Mouse (Mus musculus) adrenal gland, postnatal 4 days (tissue): ENCODE data around the gene Agpat2. TPM values are rescaled to one million over a fixed set of nuclear protein-coding genes. Genes with fewer than 3 reads are reported as not detected.

ENCODE experiments used
- DNase-seq, 2 experiments: peaks; one replicate each; pipeline ENCODE4 v3.0.0; 2021 to 2022; ENCODE audit warnings: low spot score in 2 of 2, mixed read lengths in 2 of 2
- microRNA-seq: library from miRNA; unstranded; fragments of <30 nt; microRNA quantifications from one replicate; pipeline ENCODE4 v1.2.0, GENCODE M21; 2021
- total RNA-seq, 2 experiments: library from RNA; stranded (reverse); gene quantifications; 2 replicates each; pipeline ENCODE4 v1.2.3; 2021

Agpat2 gene
- total RNA-seq, 2 experiments from 2014 or later: 121 to 156 TPM

DNA sequence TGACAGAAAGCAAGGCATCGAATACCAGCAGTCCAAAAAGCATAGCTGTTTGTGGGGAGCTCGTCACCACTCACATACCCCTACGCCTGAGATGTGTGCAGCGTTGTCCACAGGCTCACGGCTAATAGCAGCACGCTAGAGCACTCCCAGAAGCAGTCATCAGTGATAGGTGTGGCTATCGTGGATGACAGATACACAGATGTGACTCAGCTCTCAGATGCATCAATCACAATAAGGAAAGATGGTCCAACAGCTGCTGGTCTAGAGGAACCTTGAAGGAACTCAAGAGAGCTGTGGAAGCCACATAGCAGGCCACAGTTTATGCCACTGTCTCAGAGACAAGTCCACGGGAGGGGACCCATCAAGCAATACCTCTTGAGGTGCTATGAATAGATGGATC lies 60.4 kb downstream of the Agpat2 start:
- DNase-seq: no peak

DNA sequence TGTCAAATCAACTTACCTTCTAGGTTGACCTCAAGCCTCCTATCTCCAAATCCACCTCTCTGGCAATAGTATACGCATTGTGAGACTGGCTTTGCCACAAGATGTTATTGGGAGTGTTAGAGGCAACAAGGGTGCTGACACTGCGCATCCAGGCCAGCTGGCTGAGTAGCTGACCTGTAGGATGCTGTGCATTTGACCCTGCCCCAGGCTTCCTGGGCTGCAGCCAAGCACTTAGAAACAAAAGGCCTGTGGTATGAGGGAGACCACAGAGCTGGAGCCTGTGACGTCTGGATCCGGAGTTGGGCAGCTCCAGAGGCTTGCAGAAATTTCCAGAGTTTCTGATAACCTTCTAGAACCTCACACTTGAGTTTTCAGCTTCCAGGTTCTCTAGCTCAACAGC lies 61.1 kb downstream of the Agpat2 start:
- DNase-seq: no peak

Small RNA genes within 50 kb of the gene (microRNA-seq; reads per million reads assigned to microRNA genes)
- 2.9 reads per million, percentile 5 among the genes with 10 or more reads in this experiment for gene Mir126a
- not detected for gene Mir126b

Other genes with a start within 250 kb of the Agpat2 start
- gene Card9, start 243.5 kb downstream of the Agpat2 start, total RNA-seq: 1 to 10 TPM; 1.1 to 1.2 TPM
- gene Snapc4, start 223.8 kb downstream of the Agpat2 start, total RNA-seq: 10 to 100 TPM; 57.3 to 58.7 TPM
- gene Entr1, start 215.1 kb downstream of the Agpat2 start, total RNA-seq: 10 to 100 TPM; 88.3 to 93.8 TPM
- 100 to 1,000 TPM; 145 TPM for gene Pmpca, start 215.1 kb downstream of the Agpat2 start, total RNA-seq
- gene Inpp5e, start 195.2 kb downstream of the Agpat2 start, total RNA-seq: 10 to 100 TPM; 32.3 to 35.8 TPM
- gene Sec16a, start 159.2 kb downstream of the Agpat2 start, total RNA-seq: 10 to 100 TPM; 53.7 to 58.6 TPM
- gene Notch1, start 87.8 kb downstream of the Agpat2 start, total RNA-seq: 10 to 100 TPM; 35.1 to 48.7 TPM
- gene Egfl7, start 24.4 kb downstream of the Agpat2 start, total RNA-seq: 100 to 1,000 TPM; 265 to 295 TPM
- gene Gm20532, start 17.8 kb downstream of the Agpat2 start, total RNA-seq: not detected
- gene Fam69b, start 24.0 kb upstream of the Agpat2 start, total RNA-seq: 10 to 100 TPM; 11.1 to 11.4 TPM
- not detected for gene Lcn4, start 66.9 kb upstream of the Agpat2 start, total RNA-seq